Comparison of ENCODE assay signal across 23 mouse cellular contexts in the genomic region with DNA sequence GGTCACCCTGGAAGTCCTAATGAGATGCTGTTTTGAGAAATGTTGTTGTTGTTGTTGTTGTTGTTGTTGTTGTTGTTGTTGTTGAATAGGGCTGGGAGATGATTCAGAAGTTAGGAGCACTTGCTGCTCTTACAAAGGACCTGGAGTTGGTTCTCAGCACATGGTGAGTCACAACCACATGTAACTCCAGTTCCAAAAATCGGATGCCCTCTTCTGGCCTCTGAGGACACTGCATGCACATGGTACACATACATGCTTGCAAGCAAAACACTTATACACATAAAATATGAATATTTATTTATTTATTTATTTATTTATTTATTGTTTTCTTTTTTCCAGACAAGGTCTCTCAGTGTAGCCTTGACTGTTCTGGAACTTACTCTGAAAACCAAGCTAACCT. TPM values are rescaled to one million over a fixed set of nuclear protein-coding genes. Genes with fewer than 3 reads are reported as not detected.
DNase-seq lines count a peak whose midpoint lies in the region; ATAC-seq and TF ChIP-seq lines count a peak whose summit lies in the region.
"Had no signal": no experiment of that assay in that cellular context is flagged by ENCODE, and none has a peak within 500 bp of the region (broad histone marks: within the 10 kb centered on the region; RNA-seq: fewer than 3 reads in every experiment).

No protein-coding gene starts in this region.

- TF ChIP-seq CTCF in hindbrain, postnatal 0 days (IDR thresholded peaks at IDR 0.05; ENCODE audit: low read depth), result peak; percentile 4; the same call in 1 of the 2 replicates

- H3K4me2 ChIP-seq in hindbrain, postnatal 0 days (ENCODE audit: low read depth, low read length), result no peak overlapping the region
- no peak overlapping the region for H3K4me2 ChIP-seq in hindbrain, embryonic 11.5 days (replicated peaks; ENCODE audit: low read depth, low read length)
- H3K4me2 ChIP-seq: embryonic facial prominence, embryonic 15.5 days; heart, embryonic 13.5 days; limb, embryonic 12.5 days; liver, embryonic 15.5 days; midbrain, embryonic 13.5 days; neural tube, embryonic 13.5 days; stomach, embryonic 15.5 days had no signal

- H3K9me3 ChIP-seq in hindbrain, postnatal 0 days (ENCODE audit: low read length), result no peaks in the 10 kb centered on the region
- no peaks in the 10 kb centered on the region for H3K9me3 ChIP-seq in hindbrain, embryonic 11.5 days (ENCODE audit: control insufficient read depth, low read length)
- H3K9me3 ChIP-seq: embryonic facial prominence, embryonic 15.5 days; heart, embryonic 13.5 days; limb, embryonic 12.5 days; liver, embryonic 15.5 days; midbrain, embryonic 13.5 days; neural tube, embryonic 13.5 days; stomach, embryonic 15.5 days had no signal

- H3K27ac ChIP-seq in hindbrain, postnatal 0 days, result no peak overlapping the region
- no peak overlapping the region for H3K27ac ChIP-seq in hindbrain, embryonic 11.5 days (ENCODE audit: low read depth, low read length)
- H3K27ac ChIP-seq: embryonic facial prominence, embryonic 15.5 days; limb, embryonic 12.5 days; liver, embryonic 15.5 days; midbrain, embryonic 13.5 days; neural tube, embryonic 13.5 days; stomach, embryonic 15.5 days had no signal

- H3K27me3 ChIP-seq in hindbrain, postnatal 0 days (ENCODE audit: insufficient read depth, low read length), result no peaks in the 10 kb centered on the region
- H3K27me3 ChIP-seq in hindbrain, embryonic 11.5 days (ENCODE audit: control insufficient read depth, insufficient read depth, low read length), result no peaks in the 10 kb centered on the region
- H3K27me3 ChIP-seq in splenic B cell, adult 2 months (ENCODE audit: control insufficient read depth, insufficient read depth, low read length, poor library complexity, severe bottlenecking), result no peaks in the 10 kb centered on the region
- H3K27me3 ChIP-seq: embryonic facial prominence, embryonic 15.5 days; heart, embryonic 13.5 days; limb, embryonic 12.5 days; liver, embryonic 15.5 days; midbrain, embryonic 13.5 days; neural tube, embryonic 13.5 days; stomach, embryonic 15.5 days had no signal

- no peaks in the 10 kb centered on the region for H3K36me3 ChIP-seq in hindbrain, postnatal 0 days (ENCODE audit: insufficient read depth, low read length)
- no peaks in the 10 kb centered on the region for H3K36me3 ChIP-seq in hindbrain, embryonic 11.5 days (ENCODE audit: control insufficient read depth, insufficient read depth, low read length)
- H3K36me3 ChIP-seq in splenic B cell, adult 2 months (ENCODE audit: control insufficient read depth, insufficient read depth, low read length, poor library complexity, severe bottlenecking), result no peaks in the 10 kb centered on the region
- H3K36me3 ChIP-seq: embryonic facial prominence, embryonic 15.5 days; heart, embryonic 13.5 days; limb, embryonic 12.5 days; liver, embryonic 15.5 days; midbrain, embryonic 13.5 days; neural tube, embryonic 13.5 days; stomach, embryonic 15.5 days had no signal

- H3K4me1 ChIP-seq in hindbrain, postnatal 0 days (ENCODE audit: insufficient read depth, low read length), result no peaks in the 10 kb centered on the region
- H3K4me1 ChIP-seq in hindbrain, embryonic 11.5 days (replicated peaks; ENCODE audit: control insufficient read depth, insufficient read depth, low read length), result no peaks in the 10 kb centered on the region
- H3K4me1 ChIP-seq: limb, embryonic 12.5 days; neural tube, embryonic 13.5 days; stomach, embryonic 15.5 days had no signal

- no peak for DNase-seq in hindbrain, postnatal 0 days (ENCODE audit: low spot score)
- no peak for DNase-seq in hindbrain, embryonic 11.5 days (ENCODE audit: low spot score)
- peak; percentile 42 for DNase-seq in testis, postnatal 10 days (ENCODE audit: low spot score)
- no peak for DNase-seq in testis, postnatal 14 days (ENCODE audit: low spot score)
- DNase-seq in ES-CJ7 (ENCODE audit: low read depth, low spot score), result peak; percentile 56
- peak; percentile 42 for DNase-seq in splenic B cell, adult 2 months (ENCODE audit: low read depth, low spot score)
- no peak for DNase-seq in spleen, postnatal 14 days (ENCODE audit: low spot score in 2 of 2)
- DNase-seq: adrenal gland, postnatal 36 days; cerebellum, adult 2 months; cerebellum, postnatal 36 days; kidney, adult 9 months; kidney, postnatal 4 days; right cerebral cortex, adult 18-20 months; thymus, postnatal 14 days had no signal

- ATAC-seq in hindbrain, postnatal 0 days, result no peak
- ATAC-seq in hindbrain, embryonic 11.5 days (ENCODE audit: low FRiP score), result no peak
- no peak for ATAC-seq in cerebellum, adult (ENCODE audit: insufficient number of reproducible peaks, low FRiP score, low TSS enrichment)
- ATAC-seq: lung, postnatal 0 days; midbrain, embryonic 13.5 days had no signal

- WGBS in hindbrain, postnatal 0 days, result 96% methylated on average over 1 of the region's 1 CpGs
- WGBS in hindbrain, embryonic 11.5 days, result 88% methylated on average over 1 of the region's 1 CpGs

- no peak overlapping the region for H3K4me3 ChIP-seq in hindbrain, postnatal 0 days (ENCODE audit: low read length)
- no peak overlapping the region for H3K4me3 ChIP-seq in hindbrain, embryonic 11.5 days (ENCODE audit: low read depth, low read length)
- H3K4me3 ChIP-seq: embryonic facial prominence, embryonic 15.5 days; heart, embryonic 13.5 days; limb, embryonic 12.5 days; liver, embryonic 15.5 days; midbrain, embryonic 13.5 days; neural tube, embryonic 13.5 days; stomach, embryonic 15.5 days had no signal

- H3K9ac ChIP-seq in hindbrain, postnatal 0 days (replicated peaks; ENCODE audit: low read length), result no peak overlapping the region
- H3K9ac ChIP-seq in hindbrain, embryonic 11.5 days (ENCODE audit: low read depth, low read length), result no peak overlapping the region
- H3K9ac ChIP-seq: embryonic facial prominence, embryonic 15.5 days; heart, embryonic 13.5 days; limb, embryonic 12.5 days; liver, embryonic 15.5 days; midbrain, embryonic 13.5 days; neural tube, embryonic 13.5 days; stomach, embryonic 15.5 days had no signal

RNA-seq across cellular contexts. Expression of a gene that starts 36.4 kb away (rescaled TPM):
- total RNA-seq in hindbrain, postnatal 0 days (2014; rRNA removed), result 202 and 216 TPM in 2 replicates
- polyA plus RNA-seq in hindbrain, postnatal 0 days (2015; fragmentation: Nextera tagmentation; extraction: Ambion mirVana), result 202 and 245 TPM in 2 replicates
- 469 and 501 TPM in 2 replicates for polyA plus RNA-seq in hindbrain, embryonic 11.5 days (2014; fragmentation: Nextera tagmentation; extraction: Ambion mirVana)

Comparison
In these comparisons a context has a peak if more than half of its experiments do, and no peak if none do; other contexts are left out.
1. DNase-seq: peak in testis, postnatal 10 days (single experiment), ES-CJ7 (single experiment) and splenic B cell, adult 2 months (single experiment); none in hindbrain, postnatal 0 days (single experiment), hindbrain, embryonic 11.5 days (single experiment), testis, postnatal 14 days (single experiment) and spleen, postnatal 14 days (0 of 2).